Mouse (Mus musculus) right cerebral cortex, adult 18-20 months (tissue): ENCODE results near the gene Tuba1b.
A peak's percentile ranks its signal among the peaks of the same experiment; 100 is the strongest.
"Not testable (repeated sequence)": the region's sequence is repeated elsewhere in the genome, so short reads cannot be mapped to it uniquely, and the experiment has no call there.

Experiments used
- DNase-seq: peaks from one replicate; pipeline ENCODE4 v3.0.0; 2022; ENCODE audit warnings: mixed read lengths

The Tuba1b gene

DNA sequence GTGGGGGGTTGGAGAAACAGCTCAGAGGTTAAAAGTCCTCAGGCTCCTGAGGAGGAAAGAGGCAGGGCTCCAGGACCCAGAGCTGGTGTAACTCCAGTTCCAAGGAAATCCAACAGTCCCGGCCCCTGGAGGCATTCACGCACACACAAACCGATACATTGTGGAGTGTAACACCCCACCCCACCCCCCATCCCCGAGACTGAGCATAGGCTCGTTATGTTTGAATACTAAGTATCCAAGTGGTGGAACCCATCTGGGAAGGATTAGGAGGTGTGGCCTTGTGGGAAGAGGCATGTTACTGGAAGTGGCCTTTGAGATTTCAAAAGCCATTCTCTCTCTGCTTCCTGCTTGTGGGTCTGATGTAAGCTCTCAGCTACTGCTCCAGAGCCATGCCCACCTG is 12.9 kb downstream of the Tuba1b start:
- DNase-seq: no peak

DNA sequence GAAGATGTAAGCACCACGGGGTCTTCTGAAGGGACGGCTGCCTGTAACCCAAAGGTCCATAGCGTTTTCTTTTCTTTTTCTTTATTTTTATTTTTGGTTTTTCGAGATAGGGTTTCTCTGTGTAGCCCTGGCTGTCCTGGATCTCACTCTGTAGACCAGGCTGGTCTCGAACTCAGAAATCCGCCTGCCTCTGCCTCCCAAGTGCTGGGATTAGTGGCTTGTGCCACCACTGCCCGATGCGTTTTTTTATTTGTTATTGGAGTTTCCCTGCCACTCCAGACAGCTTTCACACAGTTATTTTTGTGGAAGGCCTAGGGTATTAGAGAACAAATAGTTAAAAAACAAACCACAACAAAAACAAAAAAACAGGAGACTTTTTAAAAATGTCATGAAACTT is 15.9 kb downstream of the Tuba1b start:
- not testable (repeated sequence) for DNase-seq

DNA sequence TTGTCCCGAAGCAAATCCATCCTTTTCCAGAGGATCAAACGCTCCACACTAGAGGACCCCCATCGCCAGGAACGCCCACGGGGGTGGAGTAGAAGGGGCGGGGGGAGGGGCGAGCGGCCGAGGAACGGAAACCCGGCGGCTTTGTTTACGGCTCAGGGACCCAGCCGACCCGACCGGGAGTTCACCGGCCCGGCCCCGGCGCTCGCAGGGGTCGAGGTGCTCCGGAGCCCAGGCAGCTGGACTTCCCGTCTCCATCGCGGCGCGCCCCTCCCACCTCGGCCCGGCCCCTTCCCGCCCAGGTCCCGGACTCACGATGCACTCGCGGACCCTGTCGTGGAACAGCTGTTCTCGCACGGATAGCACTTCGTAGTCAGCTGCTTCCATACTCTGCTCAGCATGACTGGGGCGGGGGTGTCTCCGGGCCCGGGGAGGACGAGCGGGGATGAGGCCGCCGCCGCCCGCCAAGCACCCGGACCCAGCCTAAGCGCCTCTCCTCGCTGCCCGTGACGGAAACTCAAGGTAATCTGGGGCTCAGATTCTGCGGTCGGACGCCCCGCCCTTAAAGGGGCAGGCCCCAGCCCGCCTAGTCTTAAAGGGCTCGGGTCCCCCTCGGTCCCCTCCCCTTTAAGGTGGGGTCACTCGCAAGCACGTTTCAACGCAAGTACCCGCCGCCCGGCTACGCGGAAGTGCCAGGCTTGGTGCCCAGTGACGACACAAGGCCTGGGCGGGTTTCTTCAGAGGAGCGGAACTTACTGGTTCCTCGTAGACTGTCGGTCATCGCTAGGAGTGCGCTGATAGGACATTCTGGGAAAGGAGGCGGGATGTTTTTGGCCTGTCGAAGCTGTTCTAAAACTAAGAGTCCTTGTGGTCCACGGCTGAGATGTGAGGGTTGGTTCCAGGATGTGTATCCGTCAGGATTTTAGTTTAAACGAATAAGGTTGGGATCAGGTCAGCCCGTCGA is 16.5 kb downstream of the Tuba1b start, which contains the start of gene Lmbr1l:
Lmbr1l (minus strand) TSS at position 694 of the 961 bp plus-strand sequence.
- DNase-seq: peak; percentile 99

DNA sequence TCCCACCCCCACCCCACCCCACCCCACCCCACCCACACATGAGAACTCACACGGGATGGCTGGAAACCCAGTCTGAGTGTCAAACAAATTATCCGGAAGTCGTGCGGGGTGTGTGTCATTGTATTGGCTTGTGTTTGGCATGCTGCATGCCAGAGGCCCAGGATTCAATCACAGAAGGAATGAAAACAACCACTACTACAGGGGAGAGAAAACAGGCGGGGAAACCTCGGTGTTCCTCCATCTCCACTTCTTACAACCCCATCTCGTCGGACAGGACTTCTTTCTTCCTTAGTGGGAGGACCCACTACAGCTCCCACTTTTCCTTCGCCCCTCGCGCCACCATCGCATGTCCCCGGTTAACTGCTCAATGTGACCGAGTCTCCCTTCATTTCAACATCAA is 17.3 kb downstream of the Tuba1b start:
- DNase-seq: no peak

DNA sequence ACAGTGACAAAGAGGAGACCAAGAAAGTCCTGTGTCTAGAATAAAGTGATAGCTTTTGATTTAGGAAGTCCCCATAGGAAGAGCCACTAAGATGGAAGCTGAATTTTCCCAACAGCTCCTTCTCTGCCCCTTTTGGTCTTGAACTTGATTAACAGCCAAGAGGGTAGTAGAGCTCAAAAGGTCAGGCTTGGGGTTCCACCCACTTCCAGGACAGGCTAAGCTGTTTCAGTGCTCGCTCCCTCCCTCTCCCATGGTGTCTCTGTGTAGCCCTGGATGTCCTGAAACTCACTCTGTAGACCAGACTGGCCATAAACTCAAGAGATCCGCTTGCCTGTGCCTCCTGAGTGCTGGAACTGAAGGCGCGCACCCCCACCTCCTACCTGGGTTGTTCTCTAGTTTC is 18.3 kb downstream of the Tuba1b start:
- DNase-seq: no peak

DNA sequence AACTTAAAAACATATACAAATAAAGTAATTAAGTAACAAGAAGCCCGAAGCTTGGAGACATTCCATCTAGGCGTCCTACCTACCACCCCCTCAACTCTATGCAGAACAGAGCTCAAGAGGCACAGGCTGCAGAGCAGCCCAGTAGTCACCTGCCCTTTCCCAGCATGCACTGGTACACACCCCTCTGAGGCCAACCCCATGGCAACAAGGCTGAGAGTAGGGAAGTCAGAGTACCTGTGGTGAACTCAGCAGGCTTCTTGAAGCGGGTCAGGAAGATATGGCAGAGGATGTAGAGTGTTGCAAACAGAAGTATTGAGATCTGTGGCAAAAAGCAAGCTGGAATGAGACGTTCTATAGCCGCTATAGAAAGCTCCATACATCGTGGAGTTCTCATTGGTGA is 19.5 kb downstream of the Tuba1b start:
- no peak for DNase-seq

DNA sequence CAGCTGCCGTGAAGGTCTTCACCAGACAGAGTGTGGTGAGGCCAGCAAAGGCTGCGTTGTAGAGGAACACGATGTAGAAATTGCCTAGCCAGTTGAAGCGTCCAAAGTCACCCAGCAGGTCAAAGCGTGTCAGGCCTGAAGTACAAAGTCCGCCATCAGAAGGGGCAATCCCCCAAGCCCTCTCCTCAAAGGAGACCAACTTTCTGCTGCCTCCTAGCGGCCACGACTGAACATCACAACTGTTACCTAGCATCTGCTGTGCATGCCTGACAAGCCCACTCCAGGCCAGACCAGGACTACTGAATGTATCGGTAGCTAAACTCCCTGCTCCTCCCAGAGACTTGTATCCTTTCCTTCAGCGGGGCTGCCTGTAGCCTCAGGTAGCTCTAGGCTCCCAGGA is 29.7 kb downstream of the Tuba1b start:
- DNase-seq: no peak

DNA sequence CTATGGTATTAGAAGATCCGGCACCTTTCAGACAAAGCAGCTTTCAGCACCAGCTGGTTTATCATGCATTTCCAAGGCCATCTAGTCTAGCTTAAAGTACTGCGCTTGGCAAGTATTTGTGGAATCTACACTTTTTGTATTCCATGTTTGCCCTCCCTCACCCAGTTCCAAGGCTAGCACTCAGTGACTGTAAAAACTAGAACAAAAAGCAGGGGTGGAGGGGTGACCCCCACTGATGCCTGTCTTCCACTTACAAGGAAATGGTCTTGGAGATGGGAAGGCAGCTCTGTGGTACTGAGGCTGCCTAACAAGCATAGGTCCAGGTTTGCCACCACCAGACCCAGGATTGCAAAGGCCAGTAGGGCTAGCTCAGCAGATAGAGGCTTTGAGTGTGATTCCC is 31.8 kb downstream of the Tuba1b start:
- no peak for DNase-seq

DNA sequence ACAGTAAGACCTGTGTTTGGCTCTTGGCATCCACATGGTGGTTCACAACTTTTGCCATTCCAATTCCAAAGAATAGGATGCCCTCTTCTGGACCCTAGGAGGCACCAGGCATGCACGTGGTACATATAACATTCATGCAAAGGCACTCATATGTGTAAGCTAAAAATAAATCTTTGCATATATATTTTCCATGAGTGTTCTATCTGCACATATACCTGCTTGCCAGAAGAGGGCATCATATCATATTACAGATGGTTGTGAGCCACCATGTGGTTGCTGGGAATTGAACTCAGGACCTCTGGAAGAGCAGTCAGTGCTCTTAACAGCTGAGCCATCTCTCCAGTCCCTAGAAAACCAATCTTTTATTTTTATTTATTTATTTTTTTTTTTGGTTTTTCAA is 32.8 kb downstream of the Tuba1b start:
- no peak for DNase-seq

DNA sequence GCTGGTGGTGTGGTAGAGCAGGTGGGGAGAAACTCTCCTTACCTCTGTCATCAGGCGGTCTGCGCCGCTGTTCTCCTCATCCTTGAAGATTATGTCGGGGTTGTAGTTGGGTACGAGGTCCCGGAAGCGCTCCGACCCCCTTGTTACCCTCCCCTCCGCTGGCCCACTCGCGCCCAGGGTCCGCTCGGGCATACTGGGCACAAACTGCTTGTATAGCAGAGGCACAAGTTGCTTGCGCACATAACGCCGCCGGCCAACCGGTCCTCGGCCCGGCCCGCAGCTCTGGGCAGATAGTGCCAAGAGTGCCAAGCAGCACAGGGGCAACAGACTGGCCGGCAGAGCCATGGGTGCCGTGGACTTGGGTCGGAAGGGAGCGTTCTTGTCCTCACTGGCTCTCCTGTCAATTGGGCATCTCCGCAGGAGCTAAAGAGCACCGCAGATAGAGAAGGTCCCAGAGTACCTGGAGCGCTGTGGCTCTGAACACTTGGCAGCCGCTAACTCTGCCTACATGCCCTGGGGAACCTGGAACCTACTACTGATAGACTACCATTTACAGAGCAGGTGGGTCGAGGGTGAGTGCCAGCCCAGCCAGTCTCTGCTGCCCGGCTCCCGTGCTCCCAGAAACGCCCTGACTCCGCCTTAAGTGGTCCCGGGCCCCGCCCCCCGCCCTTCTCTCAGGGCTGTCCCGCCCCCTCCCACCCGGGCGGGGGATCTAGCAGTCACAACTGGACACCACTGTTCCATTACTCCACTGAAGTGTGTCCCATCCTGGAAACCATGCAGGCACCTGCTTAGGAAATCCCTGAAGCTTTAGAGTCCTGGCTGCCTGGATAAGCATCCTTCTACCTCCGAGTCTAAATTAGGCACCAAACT is 36.2 kb downstream of the Tuba1b start, which contains the start of gene Dhh:
Dhh (minus strand) TSS at position 613 of the 873 bp plus-strand sequence.
- no peak for DNase-seq

DNA sequence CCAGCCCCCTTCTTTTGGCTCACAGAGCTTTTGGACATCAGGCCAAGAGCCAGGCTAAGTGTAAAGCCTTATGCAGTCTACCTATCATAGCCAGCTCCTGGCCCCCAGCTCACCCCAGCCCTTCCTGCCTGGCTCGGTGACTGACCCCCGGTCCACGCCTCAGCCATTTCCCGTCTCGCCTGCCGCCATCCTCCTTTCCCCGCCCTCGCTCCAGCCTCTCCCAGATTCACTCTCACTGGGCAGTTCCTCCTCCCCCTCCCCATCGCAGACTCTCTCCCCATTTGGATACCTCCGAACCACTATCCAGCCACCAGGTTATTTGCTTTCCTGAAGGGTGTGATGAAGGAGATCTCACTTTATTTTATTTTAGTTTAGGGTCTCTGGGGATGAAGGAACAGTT is 36.9 kb downstream of the Tuba1b start:
- no peak for DNase-seq

DNA sequence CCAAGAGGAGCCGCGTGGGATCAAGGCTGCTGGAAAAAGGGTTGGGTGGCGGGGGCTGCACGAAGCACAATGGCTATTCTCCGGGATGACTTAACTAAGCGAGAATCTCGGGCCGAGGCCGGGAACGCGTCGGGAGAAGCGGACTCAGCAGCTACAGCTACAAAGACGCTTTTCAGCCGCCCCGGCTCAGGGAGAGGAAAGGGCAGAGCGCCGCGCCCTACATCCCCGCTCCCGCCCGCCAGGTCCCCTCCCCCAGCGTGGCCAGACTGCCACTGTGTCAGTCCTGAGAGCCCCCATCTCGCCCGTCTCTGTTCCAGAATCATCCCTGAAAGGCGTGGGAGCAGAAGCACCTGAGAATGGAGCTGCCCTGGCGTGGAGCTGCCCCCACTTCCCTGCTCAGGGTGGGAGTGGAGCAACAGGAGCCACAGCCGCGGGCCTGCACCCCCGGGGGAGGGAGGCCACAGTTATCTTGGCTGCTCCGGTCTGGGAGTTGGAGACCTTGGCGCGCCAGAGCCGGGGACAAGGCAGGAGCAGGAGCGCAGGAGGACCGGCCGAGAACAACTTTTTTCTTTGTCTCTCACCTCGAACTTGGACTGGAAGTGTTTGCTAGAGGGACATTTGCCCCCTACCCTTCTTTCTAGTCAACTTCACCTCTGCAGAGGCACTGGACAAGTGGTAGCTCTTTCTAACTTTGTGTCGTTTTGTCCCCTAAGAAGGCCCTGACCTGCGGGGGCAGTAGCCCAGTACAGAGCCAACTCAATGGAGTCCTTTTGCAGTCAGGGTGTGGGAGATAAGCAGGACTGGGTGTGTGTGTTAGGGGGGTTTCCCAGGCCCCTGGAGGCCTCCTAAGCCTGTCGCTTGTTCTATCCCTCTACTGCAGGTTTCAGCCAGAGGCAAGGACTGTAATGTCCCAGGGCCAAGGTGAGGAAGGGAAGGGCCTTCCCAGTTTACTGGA is 38.5 kb downstream of the Tuba1b start:
- DNase-seq: no peak

DNA sequence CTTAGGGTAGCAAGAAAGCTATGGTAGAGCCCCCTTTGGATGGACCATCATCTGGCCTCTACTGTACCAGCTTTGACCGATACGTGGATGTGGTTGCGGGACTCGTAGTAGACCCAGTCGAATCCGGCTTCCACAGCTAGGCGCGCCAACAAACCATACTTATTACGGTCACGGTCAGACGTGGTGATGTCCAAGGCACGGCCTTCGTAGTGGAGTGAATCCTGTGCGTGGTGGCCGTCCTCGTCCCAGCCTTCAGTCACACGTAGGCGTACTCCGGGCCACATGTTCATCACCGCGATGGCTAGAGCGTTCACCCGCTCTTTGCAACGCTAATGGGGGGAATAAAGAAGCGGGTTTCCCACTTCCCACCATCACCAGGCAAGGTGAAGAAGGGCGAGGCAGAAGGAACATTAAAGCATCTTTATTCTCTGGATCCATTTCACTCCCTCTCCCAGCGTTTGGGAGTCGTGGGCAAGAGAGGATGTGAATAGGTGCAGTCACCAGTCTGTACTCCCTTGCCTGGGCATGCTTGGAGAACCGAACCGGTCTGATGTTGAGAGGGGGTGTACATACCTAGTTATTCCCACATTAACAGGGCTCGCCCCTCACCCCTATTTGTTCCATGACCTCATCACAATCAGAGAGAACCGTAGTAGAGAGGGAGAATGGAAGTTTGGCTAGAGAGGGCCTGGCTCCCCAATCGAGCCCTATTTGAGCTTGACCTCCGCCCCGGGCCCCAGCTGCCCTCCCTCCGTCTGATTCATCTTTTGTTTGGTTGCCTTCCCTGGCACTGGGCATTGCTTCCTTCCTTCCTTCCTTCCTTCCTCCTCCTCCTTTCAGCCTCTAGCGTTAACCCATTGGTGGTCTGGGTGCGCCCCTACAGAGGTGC is 39.4 kb downstream of the Tuba1b start:
- no peak for DNase-seq

DNA sequence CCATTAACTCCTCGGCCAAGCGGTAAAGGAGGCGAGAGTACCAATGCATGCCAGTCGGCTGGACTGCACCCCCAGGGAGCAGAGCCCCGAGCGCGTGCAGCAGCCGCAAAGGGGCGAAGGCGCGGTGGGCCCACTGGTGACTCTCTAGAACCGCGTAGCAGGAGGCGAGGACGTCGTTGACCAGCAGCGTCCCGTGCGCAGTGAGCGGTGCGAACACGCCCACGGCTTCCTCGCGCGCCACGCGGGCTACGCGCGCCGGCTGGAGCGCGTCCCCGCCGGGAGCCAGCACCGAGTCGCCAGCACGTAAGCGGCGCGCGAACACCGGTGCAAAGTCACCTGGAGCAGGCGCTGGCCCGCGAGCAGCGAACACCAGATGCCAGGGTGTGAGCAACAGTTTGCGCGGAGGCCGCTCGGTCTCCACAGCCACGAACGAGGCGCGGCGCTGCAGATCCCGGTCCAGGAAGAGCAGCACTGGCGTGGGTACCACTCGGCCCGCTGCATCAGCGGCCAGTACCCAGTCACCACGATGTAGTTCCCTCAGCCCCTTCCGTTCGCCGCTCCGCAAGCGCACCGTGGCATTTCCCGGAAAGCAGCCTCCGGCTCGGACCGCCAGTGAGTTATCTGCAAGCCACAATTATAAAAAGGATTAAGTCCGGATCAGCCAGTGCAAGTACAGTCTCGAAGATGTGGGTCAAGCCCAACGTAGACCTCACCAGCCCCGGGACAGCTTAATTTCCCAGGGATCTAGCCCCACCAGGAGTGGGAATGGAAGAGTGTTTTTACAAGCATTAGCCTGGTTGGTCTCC is 40.2 kb downstream of the Tuba1b start, which contains the start of gene Rhebl1:
Rhebl1 (minus strand) TSS at position 601 of the 806 bp plus-strand sequence.
- DNase-seq: peak; percentile 44

DNA sequence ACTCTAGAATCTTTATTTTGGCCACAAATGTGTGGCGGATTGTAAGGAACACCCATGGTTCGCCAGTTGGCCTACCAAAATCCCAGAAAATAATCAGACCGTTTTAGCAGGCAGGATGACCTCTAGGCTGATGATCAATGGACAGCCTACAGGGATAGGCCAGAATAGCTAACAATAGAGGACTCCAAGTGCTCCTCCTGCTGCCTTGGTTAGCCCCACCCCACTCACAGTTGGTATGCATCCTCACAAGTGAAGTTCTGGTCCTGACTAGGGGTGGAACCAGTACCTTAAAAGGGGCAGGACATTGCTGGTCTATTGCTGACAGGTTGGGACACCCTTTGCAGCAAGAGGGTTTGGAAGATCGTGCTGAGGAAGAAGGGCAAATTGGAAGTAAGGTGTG is 41.3 kb downstream of the Tuba1b start:
- DNase-seq: no peak

DNA sequence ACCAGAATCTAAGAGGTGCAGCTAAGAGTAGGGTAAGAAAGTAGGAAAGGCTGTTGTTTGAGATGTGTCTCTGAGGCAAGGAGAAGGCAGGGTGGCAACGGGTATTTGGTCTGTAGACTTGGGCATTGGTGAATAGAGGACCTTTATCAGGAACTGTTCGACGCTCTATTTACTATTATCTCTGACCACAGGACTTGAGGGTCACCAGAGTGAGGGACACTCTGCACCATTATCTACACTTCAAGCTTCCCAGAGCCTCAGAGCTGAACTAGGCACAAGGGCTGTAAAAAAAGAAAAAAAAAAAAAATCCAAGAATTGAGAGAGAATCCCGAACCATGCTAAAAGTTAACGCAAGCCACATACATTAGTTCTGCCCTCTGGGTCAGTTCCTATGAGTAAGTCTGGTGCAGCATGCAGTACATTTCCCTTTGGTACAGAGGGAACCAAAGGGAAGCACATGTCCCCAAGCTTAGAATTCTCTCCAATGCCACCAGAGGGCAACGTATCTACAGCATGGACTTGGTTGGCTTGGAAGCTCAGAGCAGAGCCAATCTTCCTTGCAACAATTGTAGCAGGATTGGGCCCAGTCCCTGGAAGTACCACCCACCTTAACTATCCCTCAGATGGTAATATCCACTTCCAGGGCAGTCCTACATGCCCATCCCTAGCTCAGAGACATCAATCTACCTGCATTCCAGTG is 42.3 kb downstream of the Tuba1b start:
- peak; percentile 77 for DNase-seq

DNA sequence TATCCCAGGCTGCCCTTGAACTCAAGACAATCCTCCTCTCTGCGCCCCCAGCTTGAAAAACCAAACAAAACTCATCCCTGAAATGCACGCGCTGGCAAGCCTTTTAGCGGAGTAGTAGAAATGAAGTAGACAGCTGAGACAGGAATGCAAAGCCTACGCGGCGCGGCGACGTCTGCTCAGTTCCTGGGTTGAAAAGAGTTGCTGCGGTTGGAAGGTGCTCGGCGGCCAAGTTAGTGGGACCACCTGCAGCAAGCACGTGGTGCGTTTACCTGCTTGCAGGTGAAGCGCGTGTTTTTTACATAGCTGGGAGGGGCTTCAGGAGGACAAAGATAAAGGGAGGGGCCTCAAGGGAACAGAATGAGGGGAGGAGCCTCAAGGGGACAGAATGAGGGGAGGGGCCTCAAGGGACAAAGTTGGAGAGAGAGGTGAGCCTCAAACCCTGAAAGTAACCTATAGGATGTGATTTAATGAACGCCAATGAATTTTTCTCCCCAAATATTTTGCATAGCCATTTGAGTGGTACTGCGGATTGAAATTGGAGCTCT is 43.1 kb downstream of the Tuba1b start:
- no peak for DNase-seq

DNA sequence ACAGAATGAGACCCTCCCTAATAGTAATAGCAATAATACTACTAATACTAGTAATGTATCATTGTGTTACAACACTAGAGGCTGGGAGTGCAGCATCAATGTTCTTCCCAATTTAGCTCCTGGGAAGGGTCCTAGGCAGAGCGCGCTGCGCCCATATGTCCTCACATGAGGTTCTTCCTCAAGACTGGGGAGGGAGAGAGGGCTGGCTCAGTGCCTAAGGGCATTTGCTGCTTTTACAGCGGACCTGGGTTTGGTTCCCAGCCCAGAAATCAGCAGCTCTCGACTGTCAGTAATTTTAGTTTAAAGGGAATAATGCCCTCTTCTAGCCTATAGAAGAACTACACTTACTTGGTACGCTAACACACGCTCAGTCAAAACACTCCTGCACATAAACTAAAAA is 46.8 kb downstream of the Tuba1b start:
- DNase-seq: no peak

DNA sequence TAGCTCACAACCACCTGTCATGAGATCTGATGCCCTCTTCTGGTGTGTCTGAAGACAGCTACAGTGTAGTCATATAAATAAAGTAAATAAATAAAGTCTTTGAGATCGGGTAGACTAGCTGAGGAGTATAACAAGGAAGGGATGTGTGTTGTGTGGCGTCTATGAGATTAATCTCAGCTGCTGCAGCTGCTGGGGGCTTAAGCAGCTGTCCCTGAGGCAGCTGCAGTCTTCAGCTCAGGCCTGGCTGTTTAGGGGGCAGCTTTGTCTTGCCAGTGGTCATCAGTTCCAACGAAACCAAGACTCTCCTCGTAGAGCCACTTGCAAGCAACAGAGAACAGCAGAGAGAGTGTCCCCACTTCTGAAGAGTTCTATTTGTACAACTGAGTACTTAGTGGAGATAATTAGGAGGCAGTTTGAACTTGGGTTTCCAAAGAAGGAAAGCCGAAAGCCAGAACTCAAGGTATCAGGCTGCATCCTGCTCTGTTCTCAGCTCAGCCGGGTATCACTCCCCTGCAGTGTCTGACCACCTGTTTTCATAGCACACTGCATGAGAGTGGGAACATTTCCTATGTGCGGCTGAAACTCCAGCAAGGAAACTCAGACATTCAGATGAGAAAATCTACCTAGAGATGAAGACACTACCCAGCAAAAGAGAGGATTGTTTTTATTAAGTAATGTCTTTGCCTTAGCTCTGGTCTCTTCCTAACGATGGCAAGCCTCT is 47.5 kb downstream of the Tuba1b start:
- DNase-seq: no peak
